Mouse (Mus musculus): Measurements from ENCODE around the gene Lyve1. TPM values are rescaled to one million over a fixed set of nuclear protein-coding genes. Genes with fewer than 3 reads are reported as not detected.

The Lyve1 gene
- polyA plus RNA-seq, 1 experiment: 4.7 TPM

DNA sequence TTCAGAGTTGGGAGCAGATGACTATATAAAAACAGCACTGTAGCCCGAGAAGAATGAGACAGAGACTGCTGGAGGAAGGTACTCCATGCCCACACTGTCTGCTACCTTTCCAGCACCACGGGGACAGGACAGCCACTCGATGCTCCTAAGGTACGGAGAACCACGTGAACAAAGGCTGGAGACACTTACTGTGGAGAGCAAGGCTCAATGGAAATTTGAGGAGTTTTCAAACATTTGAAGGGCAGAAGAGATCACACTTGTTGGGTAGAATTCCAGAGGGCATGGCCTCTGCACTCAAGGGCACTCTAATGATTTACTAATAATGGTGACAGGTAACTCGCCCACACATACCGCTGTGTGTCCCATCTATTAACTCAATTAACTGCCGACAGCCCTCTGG, 40.0 kb downstream of the Lyve1 start:
- no peak for DNase-seq (ENCODE audit: low read depth)
- TF ChIP-seq POLR2A (IDR thresholded peaks at IDR 0.05; ENCODE audit: borderline replicate concordance, extremely low read depth, insufficient read depth, insufficient read length, poor library complexity, severe bottlenecking) (no peak), CTCF (IDR thresholded peaks at IDR 0.05; ENCODE audit: borderline replicate concordance, extremely low read depth, insufficient read depth, insufficient read length) (no peak)

DNA sequence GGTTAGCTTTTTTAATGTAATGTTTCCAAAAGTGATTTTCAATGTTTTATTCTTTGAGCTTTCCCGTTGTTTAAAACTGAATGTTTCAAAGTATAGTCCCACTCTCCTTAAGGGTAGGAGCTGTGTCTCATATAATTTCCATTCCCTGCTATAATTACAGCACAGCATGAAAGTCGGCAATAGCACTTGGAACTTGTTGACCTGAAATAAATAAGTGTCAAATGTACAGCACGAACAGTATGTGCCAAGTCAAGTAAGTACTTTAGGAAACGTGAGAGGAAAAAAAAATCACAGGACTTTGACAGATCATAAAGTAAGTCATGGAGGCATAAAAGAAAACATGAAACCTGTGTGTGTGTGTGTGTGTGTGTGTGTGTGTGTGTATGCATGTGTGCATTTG, 41.0 kb downstream of the Lyve1 start:
- TF ChIP-seq CTCF (IDR thresholded peaks at IDR 0.05; ENCODE audit: borderline replicate concordance, extremely low read depth, insufficient read depth, insufficient read length) (no peak), POLR2A (IDR thresholded peaks at IDR 0.05; ENCODE audit: borderline replicate concordance, extremely low read depth, insufficient read depth, insufficient read length, poor library complexity, severe bottlenecking) (no peak)
- DNase-seq (ENCODE audit: low read depth): no peak

DNA sequence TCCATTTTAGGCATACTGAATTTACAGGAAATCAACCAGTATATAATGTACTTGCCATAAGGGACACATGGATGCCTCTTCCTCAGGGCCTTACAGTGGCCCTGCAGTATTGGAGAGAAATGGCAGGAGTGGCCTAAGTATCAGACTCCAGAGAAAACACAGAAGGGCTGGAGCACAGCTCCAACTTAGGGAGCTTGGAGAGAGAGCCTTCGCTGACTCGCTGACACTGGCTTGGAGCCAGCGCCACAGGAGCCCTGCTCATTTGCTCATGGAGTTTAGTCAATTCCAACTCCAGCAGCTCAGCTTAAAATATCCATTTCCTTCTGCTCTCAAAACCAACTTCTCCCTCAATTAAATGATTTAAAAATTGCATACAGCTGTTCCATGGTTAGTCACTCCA, 41.4 kb downstream of the Lyve1 start:
- DNase-seq (ENCODE audit: low read depth): peak; percentile 61
- TF ChIP-seq POLR2A (IDR thresholded peaks at IDR 0.05; ENCODE audit: borderline replicate concordance, extremely low read depth, insufficient read depth, insufficient read length, poor library complexity, severe bottlenecking) (no peak), CTCF (IDR thresholded peaks at IDR 0.05; ENCODE audit: borderline replicate concordance, extremely low read depth, insufficient read depth, insufficient read length) (no peak)

DNA sequence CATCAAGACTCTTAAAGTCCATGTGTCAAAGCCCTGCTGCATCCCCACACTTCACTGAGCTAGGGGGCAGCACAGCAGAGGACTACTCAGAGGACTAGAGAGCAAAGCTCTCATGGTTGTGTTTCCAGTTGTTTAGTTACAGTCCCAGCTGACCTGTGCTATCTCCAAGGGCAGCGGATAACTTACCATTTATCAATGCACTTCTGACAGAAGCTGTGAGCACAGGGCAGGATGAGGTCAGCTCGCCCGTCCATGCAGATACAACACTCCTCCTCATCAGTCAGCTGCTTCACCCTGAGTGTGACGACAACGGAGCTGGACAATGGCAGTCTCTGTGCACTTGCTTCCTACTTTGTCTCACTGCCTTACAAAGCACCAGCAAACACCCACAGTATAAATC, 42.0 kb downstream of the Lyve1 start:
- no peak for TF ChIP-seq CTCF (IDR thresholded peaks at IDR 0.05; ENCODE audit: borderline replicate concordance, extremely low read depth, insufficient read depth, insufficient read length)
- TF ChIP-seq POLR2A (IDR thresholded peaks at IDR 0.05; ENCODE audit: borderline replicate concordance, extremely low read depth, insufficient read depth, insufficient read length, poor library complexity, severe bottlenecking): no peak
- DNase-seq (ENCODE audit: low read depth): no peak

DNA sequence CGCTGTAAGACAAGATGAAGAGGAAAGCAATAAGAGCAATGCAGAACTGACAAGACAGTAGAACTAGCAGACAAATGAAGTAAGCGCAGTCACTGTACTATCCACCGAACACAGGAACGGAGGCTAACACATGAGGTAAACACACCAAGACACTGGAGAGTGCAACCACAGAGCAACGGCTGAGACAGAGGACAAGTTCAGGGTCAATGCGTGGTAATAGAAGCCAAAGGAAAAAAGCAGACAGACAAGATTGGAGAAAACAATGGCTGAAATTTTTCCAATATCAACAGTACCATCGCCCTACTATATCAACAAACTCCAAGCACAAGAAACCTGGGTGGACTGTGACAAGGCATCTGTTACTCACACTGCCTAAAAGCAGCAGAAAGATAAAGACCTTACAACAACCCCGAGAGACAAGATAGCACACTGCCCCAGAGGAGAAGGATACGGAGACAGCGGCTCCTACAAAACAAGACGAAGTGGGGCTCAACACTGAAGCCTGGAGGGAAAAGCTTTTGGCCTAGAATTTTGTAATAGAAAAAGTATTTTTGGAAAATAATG, 44.2 kb downstream of the Lyve1 start:
- TF ChIP-seq CTCF (IDR thresholded peaks at IDR 0.05; ENCODE audit: borderline replicate concordance, extremely low read depth, insufficient read depth, insufficient read length) (no peak), POLR2A (IDR thresholded peaks at IDR 0.05; ENCODE audit: borderline replicate concordance, extremely low read depth, insufficient read depth, insufficient read length, poor library complexity, severe bottlenecking) (no peak)
- DNase-seq (ENCODE audit: low read depth): no peak

DNA sequence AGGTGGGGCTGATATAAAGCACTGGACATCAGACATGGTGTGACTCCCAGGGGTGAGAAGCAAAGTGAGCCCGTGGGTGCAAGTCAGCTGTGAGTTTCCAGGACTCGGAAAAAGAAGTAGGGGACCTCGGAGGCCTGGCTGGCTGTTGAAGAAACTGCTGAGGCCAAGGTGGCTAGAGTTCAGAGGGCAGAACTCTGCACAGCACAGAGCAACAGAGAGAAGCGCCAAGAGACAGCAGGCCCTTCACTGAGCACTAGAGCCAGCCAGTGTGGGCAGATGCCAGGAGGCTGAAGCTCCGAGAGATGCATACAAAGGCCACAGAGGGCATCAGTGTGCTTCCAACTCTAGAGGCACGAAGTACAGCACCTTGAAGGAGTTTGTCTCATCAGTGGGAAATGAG, 44.8 kb downstream of the Lyve1 start:
- no peak for DNase-seq (ENCODE audit: low read depth)
- no peak for TF ChIP-seq CTCF (IDR thresholded peaks at IDR 0.05; ENCODE audit: borderline replicate concordance, extremely low read depth, insufficient read depth, insufficient read length)
- no peak for TF ChIP-seq POLR2A (IDR thresholded peaks at IDR 0.05; ENCODE audit: borderline replicate concordance, extremely low read depth, insufficient read depth, insufficient read length, poor library complexity, severe bottlenecking)

DNA sequence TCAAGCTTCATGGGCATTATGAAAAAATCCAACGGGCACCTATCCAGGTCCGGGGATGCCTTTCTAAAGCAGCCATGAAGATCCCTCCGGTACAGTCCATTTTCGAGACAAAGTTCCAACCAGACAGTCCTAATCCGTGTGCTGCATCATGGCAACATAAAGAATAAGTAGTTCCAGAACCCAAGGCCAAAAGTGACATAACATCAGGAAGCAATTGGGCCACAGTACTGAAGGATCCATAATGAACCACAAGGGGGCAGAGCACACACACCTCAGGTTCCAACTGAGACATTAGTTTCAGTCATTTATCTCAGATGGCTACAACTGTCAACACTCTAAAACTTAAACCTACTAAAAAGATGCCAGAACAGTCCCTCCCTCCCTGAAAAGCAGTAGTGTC, 47.0 kb downstream of the Lyve1 start:
- no peak for TF ChIP-seq POLR2A (IDR thresholded peaks at IDR 0.05; ENCODE audit: borderline replicate concordance, extremely low read depth, insufficient read depth, insufficient read length, poor library complexity, severe bottlenecking)
- TF ChIP-seq CTCF (IDR thresholded peaks at IDR 0.05; ENCODE audit: borderline replicate concordance, extremely low read depth, insufficient read depth, insufficient read length): peak; percentile 72; the same call in 1 of the 2 replicates
- DNase-seq (ENCODE audit: low read depth): peak; percentile 72

DNA sequence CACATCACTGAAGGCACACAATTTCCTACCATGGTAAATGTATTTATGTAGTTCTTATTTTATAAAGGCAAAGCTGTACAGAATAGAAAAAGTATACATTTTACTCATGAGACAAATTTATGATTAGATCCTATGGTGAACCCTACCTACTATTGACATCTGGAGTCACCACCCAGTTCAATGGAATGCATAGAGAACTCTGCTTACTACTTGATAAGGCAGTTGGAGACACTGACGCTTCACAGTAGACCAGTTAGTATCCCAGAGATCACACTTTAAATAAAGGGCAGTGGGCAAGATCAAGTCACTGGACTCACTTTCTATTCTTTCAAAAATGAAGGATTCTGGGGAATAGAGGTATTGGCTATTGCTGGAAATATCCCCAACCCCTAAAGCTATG, 49.1 kb downstream of the Lyve1 start:
- TF ChIP-seq POLR2A (IDR thresholded peaks at IDR 0.05; ENCODE audit: borderline replicate concordance, extremely low read depth, insufficient read depth, insufficient read length, poor library complexity, severe bottlenecking) (no peak), CTCF (IDR thresholded peaks at IDR 0.05; ENCODE audit: borderline replicate concordance, extremely low read depth, insufficient read depth, insufficient read length) (no peak)
- no peak for DNase-seq (ENCODE audit: low read depth)

DNA sequence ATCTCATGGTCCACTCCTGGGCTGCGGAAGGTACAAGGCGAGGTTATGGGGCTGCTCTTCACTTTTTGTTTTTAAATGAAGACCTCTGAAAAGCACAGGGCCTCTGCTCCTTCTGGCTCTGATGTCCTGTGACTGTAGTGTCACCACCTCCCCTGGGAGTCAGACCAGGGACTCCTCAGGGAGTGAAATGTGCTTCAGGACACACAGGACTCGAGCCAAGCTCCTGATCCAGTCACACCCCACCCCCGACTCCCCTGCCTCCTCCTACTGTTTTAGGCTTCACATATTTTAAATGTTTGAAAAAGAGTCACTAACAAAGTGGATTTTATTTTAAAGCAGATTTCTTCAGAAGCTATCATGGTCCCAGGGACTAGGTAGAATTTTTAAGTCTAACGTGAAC, 51.5 kb downstream of the Lyve1 start:
- TF ChIP-seq POLR2A (IDR thresholded peaks at IDR 0.05; ENCODE audit: borderline replicate concordance, extremely low read depth, insufficient read depth, insufficient read length, poor library complexity, severe bottlenecking): no peak
- TF ChIP-seq CTCF (IDR thresholded peaks at IDR 0.05; ENCODE audit: borderline replicate concordance, extremely low read depth, insufficient read depth, insufficient read length): no peak
- DNase-seq (ENCODE audit: low read depth): no peak

DNA sequence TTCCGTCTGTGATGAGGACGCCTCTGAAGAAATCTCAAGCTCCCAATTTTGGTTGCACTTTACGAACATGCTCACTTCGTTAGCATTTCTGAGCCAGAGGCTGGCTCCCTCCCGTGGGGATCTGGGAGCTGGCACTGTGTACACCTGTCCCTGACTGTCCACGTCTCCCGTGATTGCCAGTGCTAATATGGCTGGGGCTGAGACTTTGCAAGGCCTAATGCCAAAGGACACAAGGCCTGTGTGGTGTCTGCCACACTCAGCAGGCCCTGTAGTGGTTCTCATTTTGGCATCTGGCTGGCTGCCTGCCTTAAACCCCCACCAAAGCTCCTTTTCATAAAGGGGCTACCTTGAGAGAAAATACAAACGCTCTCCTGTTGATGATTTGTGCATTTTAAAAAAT, 52.0 kb downstream of the Lyve1 start:
- DNase-seq (ENCODE audit: low read depth): no peak
- TF ChIP-seq CTCF (IDR thresholded peaks at IDR 0.05; ENCODE audit: borderline replicate concordance, extremely low read depth, insufficient read depth, insufficient read length) (no peak), POLR2A (IDR thresholded peaks at IDR 0.05; ENCODE audit: borderline replicate concordance, extremely low read depth, insufficient read depth, insufficient read length, poor library complexity, severe bottlenecking) (no peak)

DNA sequence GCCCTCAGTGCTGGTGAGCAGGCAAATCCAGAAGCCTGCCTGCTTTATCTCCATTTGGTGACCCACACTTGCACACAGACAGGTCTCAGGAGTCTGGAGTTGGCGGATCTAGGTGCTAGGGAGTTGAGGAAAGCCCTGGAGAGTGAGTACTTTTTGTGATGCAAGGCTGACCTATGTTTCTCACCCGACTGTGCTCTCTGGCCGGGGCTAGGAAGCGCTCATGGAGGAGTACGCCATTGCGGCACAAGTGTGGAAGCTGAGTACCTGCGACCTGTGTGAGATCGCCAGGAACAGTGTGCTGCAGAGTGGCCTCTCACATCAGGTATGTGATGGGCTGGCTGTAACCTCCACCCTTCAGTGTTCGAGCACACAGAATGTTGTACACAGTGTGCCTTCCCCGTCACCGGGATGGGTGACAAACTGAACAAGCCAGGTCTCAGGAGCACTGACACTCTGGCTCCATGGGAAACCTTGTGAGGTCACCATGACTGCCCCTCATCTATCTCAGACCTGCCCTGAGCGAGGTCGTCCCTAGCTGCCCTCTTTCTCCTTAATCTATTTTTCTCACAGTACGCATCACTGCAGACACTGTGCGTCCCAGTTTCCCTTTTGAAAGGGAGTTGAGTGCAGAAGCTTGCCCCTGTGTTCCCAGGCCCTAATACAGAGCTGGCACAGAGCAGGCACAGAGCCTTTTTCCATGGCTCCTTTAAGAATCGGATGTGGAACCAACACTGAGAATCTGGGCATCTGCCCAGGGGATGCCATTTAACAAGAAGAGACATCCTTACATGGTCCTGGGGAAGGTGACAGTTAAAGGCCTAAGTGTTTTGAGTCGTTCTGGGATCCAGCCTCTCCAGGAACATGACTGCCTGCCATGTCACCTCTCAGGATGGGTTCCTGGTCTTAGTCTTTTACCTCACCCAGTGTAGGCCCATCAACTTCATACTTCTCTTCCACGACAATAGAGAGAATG, 53.2 kb downstream of the Lyve1 start:
- TF ChIP-seq CTCF (IDR thresholded peaks at IDR 0.05; ENCODE audit: borderline replicate concordance, extremely low read depth, insufficient read depth, insufficient read length) (no peak), POLR2A (IDR thresholded peaks at IDR 0.05; ENCODE audit: borderline replicate concordance, extremely low read depth, insufficient read depth, insufficient read length, poor library complexity, severe bottlenecking) (no peak)
- DNase-seq (ENCODE audit: low read depth): no peak

Measured in brain, embryonic 14.5 days (tissue).